Mouse (Mus musculus) kidney, adult 8-10 months (tissue): ENCODE data around the gene Lrrc72.

ENCODE experiments used
- DNase-seq, 2 experiments: peaks; one replicate each; pipeline ENCODE4 v3.0.0; 2022

The Lrrc72 gene

GRCm38 (mm10) chr12:36187081-36187480, 66.1 kb downstream of the Lrrc72 start:
- no peak for DNase-seq

- peak in 1 of 2 experiments; percentile 34 for DNase-seq
Measured at GRCm38 (mm10) chr12:36182570-36182969, 70.6 kb downstream of the Lrrc72 start.

- no peak for DNase-seq
Measured at GRCm38 (mm10) chr12:36177227-36177626, 76.0 kb downstream of the Lrrc72 start.

GRCm38 (mm10) chr12:36165299-36165698, 87.9 kb downstream of the Lrrc72 start:
- no peak for DNase-seq

GRCm38 (mm10) chr12:36164126-36164791, 88.9 kb downstream of the Lrrc72 start:
- no peak for DNase-seq
